Mouse (Mus musculus) cerebellum, adult 9-11 months (tissue): ENCODE measurements around the gene Casc1.

Experiments
- DNase-seq: peaks from one replicate; pipeline ENCODE4 v3.0.0; 2022

Gene Casc1

DNA sequence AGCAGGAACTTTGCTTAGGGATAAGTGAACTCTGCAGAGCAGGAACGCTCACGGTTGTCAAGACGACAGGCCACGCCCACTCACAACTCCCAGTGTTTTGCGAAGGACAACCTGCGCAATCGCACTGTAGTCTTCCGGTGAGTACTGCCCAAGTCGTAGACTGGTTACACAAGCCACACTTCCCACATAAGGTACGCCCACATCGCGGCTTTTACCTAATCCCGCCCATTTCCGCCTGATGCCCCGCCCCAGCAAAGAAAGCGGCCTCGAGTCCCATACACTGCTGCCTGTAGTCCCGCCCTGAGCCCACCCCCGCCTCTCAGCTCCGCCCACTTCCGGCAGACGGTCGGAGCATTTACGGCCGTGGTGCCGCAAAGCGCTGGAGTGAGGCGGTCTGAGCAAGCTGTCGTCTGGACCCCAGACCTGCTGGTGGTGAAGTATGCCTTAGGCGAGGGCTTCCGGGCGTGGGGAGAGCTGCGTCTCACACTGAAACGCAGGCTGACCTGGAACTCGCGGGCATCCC is at the start of gene Casc1, which contains the start of gene Etfrf1:
Gene Casc1, minus strand, starts transcription at position 190 of the 523 bp plus-strand sequence.
Gene Etfrf1, plus strand, starts transcription at position 319 of the 523 bp plus-strand sequence.
- DNase-seq = peak; percentile 100

DNA sequence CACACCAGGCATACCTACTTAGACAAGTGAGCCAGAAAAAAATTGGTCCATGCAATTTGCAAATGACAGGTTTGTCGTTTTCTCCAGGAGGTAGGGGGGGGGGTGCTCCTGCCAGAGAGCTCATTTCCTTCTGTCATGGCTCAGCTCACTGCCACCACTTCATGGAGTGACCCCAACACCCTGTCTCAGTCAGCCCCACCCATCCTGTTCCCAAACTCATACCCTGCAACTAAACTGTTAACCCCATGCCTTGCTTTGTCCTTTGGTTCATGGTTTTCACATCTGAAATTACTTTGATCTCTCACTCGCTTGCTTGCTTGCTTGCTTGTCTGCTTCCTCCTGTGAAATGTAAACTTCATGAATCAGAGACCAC is 45.9 kb upstream of the Casc1 start:
- no peak for DNase-seq

DNA sequence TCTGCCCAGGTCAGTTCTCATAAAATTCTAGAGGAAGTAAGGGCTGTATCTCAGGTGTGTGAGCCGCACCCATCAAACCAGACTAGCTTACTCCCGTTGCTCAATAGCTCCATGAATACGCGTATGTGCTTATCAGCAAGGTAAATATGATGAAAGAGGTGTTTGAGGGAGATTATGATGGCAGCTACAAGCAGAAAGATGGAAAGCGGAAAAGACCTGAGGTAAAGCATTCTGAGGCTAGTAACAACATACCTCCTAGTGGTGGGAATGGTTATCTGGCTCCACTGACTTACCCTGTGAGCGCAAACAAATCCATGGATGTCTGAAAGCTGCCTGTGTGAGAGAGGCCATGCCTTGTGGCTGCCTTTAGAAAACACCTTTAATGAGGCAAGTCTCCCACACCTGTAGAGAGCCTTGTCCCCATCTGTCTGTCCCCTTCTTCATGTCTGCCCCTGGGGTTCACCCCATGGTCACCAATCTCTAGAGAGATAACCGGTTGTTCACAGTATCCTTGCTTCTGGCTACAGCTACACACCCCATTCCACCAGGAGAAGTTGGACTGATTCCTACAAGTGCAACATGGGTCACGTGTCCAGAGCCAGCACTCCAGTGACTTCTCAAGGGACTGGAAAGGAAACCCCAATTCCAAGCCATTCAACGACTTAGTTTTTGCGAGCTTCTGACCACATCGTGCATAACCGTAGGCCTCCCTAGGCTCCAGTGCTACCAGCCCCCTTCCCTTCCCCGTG is 45.3 kb upstream of the Casc1 start:
- no peak for DNase-seq

DNA sequence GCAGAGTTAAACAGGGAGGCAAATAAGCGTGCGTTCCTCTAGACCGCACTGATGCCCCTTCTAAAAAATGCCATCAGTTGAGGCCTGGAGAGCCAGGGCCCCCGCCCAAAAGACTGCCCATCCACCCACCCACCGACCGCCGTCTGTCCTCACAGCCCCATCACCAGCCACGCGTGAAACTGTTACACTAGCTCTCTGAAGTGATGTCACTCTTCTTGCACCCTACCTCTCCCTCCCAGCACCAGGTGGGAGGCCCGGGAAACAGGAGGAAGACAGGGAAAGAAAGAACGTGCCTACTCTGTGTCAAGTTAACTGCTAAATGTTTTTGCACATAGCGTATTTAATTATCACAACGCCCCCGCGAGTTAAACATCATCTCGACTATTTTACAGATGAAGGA is 40.0 kb upstream of the Casc1 start:
- DNase-seq = no peak

DNA sequence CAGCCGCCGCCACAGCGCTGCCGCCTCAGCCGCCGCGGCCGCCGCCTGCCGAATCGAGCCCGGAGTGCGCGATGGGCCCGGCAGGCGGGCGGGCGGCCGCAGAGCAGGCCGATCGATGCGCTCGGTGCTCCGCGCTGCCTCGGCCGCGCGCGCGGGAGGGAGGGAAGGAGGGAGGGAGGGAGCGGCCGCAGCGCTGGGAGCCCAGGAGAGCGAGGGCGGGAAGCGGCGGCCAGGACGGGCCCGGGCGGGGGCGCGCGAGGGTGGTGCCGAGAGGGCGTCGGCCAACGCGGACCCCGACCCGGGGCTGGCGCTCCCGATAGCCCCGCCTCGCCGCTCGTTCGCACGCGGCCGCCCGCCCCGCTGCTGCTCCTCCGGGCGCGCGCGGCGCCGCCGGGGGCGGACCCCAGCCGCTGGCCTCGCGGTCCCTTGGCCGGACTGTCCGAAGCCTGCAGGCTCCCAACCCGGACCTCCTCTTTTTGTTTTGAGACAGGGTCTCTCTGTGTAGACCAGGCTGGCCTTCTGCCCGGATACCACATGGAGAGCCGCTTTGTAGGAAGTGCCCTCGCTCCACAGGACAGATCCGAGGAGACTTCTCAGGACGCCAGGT is 39.5 kb upstream of the Casc1 start, which contains the start of gene Kras:
Gene Kras, minus strand, starts transcription at position 55 of the 607 bp plus-strand sequence.
- DNase-seq = peak; percentile 90

DNA sequence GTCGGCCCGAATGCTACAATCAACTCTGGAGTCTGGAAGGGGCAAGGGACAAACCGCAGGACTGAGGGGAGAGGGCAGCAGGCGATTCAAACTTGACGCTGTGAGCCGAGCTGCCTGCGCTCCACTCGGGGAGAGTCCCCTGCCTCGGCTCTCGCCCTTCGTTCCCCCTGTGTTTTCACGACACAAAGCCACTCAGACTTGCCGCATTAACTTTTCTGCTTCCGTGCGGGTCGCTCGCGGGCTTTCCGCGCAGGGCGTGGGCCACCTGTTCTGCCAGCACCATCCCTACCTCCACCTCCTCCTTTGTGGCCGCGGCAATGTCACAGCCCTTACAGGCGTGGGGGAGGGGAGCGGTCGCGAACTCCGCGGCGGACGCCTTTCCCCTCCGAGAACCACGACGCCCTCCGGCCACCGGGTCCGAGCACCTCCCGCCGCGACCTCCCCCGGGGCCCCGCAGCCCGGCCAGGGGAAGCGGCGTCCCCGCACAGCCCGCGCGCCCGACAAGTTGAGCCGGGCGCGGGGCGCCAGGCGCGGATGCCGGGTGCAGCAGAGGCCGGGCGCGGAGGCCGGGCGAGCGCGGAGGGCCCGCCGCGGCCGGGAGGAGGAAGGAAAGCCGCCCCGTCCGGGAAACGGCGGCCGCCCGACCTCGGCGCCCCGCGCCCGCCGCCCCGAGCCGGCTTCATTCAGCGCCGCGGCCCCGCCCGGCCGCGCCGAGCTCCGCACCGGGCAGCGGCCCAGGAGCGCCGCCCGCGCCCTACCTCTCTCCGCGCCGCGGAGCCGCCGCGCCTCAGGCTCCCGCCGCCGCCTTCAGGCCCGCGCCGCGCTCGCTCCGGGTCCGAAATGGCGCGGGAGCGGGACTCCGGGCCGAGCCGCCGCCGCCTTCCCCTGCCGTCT is 38.7 kb upstream of the Casc1 start:
- DNase-seq = peak; percentile 76

DNA sequence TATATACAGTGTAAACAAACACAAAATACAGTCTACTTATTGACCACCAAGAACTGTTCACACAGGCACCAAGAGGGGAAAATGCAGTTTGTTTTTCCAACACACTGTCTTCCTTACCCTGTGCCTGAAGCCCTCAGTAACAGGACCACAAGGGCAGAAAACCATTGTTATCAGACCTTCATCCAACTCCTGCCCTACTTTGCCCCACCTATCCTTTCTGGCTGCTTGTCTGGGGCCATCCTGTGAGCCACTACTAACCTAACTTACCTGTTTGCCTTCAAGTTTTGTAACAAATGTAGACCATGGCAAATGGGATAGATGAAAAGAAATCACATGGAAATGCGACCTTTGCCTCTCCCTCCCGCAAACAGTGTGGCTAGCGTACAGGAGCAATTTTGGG is 37.1 kb upstream of the Casc1 start:
- no peak for DNase-seq

DNA sequence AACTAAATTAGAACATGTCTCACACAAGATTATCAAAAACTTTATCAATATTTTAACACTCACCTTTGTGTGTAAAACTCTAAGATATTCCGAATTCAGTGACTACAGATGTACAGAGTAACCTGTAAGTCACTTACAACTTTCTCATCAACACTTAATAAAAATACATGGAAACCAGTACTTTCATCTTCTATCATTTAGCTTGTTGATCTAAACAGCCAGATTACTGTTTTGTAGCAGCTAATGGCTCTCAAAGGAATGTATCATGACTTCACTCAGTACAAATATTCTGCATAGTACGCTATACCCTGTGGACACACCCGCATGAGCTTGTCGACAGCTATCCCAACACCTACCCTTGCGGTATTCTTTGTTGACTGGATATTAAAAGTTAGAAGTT is 36.0 kb upstream of the Casc1 start:
- DNase-seq = no peak

DNA sequence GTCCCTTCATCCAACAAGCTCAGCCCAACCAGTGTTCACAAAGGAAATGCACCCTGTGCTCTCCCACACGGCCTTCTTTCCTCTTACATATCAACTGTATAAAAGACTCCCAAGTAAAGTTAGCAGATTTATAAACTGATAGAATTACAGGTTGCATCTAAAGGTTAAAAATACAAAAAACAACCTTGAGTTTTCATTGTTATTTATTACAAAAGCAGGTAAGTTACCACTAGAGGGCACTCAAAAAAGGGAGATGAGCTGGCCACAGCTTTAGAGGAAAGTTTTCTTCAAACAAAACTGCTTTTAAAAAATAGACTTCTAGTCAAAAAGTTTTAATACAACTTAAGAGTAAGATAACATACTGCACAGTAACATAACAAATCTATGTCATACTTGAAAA is 31.7 kb upstream of the Casc1 start:
- no peak for DNase-seq

DNA sequence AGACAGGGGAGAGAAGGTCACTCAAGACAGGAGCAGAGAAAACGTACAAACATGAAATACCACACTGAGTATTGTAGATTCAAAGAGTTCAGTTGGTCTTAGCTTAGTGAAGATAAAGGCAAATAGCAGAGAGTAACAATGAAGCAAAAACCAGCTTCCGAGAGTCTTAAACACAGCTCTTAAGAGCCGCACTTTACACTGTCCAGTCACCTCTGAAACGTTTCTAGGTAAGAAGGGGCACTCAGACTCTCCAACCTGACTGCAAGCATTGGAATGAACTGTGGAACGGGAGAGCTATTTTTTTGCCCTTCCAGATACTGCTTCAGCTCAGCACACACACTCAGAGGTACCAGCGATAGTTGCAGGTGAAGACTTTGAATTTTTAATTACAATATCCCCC is 29.5 kb upstream of the Casc1 start:
- DNase-seq = no peak

DNA sequence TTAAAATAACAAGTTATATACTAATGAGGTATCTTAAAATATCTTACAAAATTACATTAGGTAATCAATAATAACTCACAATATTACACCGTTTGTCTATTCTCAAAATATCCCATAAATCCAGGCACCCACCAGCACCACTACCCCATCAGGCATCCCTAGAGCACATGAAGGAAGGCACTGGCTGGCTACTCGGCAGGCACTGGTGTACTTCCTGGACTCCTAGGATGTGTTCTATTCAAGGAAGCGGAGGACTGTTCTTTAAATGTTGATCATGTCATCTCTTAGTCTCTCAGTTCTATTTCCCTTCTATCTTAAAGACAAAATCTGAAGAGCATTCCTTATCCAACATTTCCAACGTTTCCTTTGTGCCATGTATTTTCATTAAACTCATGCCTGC is 26.3 kb upstream of the Casc1 start:
- no peak for DNase-seq

DNA sequence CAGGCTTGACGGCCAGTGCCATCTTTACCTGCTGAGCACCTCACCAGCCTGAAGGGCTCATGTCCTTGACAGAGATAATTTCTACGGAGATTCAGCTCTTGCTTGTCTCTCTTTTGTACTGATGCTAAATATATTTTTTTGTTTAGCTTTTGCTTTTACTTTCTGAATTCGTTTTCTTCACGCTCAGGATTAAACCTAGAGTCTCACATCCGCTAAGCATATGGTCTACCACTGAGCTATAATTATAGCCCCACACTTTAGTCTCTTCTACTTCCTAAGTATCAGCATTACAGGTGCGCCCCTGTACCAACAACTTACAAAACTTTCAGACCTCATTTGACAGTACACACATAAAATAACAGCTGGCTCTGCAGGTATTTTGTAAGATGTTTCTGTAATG is 24.6 kb upstream of the Casc1 start:
- DNase-seq = no peak

DNA sequence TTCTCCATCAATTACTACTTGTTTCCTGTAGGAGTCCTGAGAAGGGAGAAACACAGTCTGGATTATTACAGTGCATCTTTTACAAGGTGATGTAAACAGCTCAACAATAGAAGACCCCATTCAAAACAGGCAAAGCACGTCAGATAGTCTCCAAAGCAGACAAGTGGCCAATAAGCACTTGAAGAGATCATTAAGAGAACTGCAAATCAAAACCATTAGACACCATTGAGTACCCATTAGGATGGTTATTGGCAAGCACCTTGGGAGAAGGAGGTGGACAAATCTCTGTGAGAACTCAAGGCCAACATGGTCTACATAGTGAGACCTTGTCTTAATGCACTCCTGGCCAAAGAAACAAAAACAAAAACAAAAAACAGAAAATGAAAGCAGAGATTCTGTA is 23.6 kb upstream of the Casc1 start:
- no peak for DNase-seq

DNA sequence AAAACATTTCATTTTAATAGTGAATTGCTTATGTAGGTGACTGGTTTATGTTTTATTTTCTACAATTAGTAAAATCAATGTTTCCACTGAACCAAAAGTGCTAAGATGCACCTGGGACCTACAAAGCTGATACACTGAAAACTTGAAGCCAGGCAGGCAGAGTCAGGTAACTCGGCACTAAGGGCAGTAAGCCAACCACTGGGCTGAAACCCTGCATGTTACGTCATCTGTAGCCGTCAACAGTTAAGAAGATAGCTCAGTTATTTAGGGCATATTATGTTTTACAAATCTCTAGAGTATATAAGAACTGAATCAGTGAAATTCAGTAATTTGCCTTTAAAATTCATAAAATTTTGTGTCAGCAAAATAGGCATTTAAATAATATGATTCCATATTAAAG is 15.5 kb upstream of the Casc1 start:
- DNase-seq = no peak

DNA sequence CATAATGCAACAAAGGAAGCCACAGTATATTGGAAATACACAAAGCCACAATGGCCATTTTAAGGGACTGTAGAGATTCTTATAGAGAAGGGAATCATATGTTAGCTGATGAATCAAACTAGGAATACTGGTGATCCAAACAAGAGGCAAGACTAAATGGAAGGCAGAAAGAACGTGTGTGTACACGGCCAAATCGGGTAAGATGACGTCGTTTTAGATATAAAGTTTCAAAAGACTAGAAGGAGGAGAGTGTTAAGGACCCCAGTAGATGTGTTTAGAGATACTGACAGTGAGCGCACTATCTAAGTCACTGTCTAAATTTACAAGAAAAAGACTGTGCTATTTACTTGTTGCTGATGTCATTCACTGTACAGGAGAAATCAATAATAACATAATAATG is 13.4 kb upstream of the Casc1 start:
- no peak for DNase-seq

DNA sequence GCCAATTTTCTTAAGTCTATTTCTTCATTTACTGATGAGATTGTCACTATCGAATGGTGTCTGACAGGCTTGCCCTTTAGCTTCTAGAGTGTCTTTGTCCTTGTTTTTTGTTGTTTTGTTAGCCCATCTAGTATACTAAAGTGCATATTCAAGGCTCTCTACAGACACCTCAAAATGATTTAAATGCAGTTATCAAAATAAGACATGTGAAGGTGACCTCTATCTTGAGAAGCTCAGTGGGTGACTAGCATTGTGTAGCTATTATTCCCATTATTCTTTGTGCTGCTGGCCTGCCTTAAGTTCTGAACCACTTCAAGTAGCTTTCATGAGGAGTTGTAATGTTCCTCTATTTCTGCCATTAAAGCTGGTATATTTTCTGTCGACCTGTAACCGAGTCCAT is 5.0 kb upstream of the Casc1 start:
- DNase-seq = no peak

DNA sequence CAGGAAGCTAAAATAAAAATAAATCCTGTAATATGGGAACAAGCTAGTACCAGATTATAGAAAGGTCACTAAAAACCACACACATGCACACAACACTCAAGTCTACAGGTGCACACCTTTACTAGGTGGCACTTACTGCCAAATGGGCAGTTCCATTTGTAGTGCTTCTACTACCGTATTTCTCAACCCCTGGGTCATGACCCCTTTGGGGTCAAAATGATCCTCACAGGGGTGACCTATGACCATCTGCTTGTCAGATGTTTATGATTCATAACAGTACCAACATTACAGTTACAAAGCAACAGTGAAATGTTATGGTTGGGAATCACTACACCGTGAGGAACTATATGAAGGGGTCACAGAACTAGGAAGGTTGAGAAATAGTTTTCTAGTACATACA is 3.1 kb upstream of the Casc1 start:
- no peak for DNase-seq

DNA sequence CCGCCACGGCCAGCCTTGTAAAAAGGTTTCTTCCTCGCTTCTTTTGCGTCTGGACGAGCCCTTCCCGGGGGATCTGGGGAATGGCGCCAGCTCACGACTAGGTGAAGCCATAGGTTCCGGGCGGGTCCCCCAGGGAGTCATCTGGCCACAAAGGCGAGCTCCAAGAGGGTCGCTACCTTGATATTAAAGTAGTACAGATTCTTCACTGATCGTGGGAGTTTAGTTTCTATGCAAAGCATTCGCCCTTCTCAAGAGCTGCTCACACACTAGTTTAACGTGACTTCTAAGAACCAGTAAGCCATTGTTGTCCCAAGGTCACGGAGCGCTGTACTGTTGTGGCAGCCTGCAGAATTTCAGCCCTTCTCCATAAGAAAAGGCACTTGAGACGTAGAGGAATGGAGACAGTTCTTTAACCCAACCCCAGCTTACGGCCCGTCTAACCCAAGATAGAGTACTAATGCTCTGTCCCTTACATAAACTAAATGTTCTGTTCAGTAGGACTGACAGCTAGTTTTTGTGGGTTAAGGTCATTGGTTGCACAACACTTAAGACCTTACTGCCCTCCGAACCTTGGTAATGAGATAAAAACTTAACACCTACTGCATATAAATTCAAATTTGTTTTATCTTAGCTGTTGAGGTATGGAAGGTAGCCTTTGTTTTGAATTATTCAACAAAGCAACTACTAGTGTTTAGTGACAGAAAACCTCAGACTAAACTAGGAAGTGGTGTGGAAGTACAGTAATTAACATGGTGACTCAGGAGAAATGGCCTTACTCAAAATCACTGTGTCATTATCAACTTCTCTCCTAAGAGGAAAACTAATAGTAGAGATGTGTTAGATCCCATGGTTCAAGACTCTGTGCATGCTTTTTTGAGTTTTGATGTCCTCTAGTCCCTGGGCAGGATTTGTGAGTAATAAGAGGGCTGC is 836 bp upstream of the Casc1 start:
- no peak for DNase-seq

DNA sequence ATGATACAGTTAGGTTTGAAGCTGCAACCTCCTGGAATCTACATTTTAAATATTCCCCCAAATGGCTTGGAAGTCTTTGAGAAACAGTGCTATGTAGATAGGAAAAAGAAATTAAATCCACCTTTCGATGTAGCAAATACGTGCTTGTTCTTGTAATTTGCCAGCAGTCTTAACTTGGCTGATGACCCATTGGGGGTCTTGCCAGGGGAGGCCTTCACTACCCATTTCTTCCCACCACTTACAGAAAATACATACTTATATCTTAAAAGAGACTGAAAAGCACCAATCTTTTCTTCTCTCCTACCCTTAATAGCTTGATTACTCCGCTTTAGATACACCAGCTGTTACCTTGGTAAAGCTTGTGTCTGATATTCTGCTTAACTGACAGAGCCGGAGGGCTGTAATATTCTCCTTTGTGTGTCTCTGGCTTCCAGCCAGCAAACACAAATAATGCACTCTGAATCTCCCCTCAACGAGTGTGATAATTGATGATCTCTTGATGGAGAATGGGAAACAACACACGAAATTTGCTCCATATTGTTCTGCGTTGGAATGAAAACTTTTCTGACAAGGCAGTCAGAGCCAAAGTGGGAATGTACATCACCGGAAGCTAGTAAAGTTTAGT is 637 bp downstream of the Casc1 start:
- peak; percentile 58 for DNase-seq

DNA sequence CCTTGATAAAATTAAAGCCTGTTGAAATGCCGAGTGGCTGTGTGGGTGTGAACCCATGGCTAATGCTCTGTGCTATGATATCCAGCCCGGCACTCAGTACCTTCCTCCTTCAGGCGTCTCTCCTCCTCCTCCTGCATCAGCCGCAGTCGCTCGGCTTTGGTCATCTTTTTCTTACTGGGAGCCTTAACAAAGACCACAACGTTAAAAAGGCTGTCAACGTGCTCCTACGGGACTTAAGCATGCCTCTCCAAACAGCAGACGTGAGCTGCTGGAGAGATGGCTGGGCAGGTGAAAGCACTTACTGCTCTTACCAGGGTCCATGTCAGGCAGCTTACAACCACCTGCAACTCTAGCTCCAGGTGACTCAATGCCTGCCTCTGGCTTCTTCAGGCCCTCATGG is 5.7 kb downstream of the Casc1 start:
- no peak for DNase-seq

DNA sequence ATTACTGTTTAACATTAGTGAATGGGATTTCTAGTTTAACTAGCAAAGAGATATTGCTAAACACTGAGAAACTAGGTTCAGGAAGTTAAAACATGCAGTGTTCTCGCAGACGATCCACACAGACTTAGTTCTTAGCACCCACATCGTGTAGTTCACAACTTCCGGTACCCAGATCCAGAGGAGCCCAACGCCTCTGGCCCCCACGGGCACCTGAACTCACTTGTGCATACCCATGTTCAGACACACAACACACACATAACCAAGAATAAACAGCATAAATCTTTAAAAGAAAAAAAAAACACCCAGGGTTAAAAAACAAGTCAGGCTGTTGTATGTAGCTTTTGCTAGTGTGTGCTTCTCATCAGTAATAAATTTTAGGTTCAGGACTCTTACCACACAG is 6.4 kb downstream of the Casc1 start:
- no peak for DNase-seq
